Mouse (Mus musculus): Measurements from ENCODE around the gene St3gal2. TPM values are rescaled to one million over a fixed set of nuclear protein-coding genes. Genes with fewer than 3 reads are reported as not detected.
"Not testable (repeated sequence)": the region's sequence is repeated elsewhere in the genome, so short reads cannot be mapped to it uniquely, and the experiment has no call there.

Gene St3gal2
- polyA plus RNA-seq, 1 experiment from 2014 or later, result 25.9 TPM

GRCm38 (mm10) chr8:110996641-110997430 is 77.1 kb downstream of the St3gal2 start:
- H3K27me3 ChIP-seq (ENCODE audit: control insufficient read depth, insufficient read depth, low read depth, low read length), result no peaks in the 10 kb centered on the region
- peak overlapping the region; percentile 63 for H3K4me3 ChIP-seq (ENCODE audit: low read depth, low read length)
- H3K9me3 ChIP-seq (replicated peaks; ENCODE audit: control insufficient read depth, low read length, poor library complexity, severe bottlenecking), result no peaks in the 10 kb centered on the region
- 38% methylated on average over 16 of the region's 16 CpGs for WGBS
- H3K4me2 ChIP-seq (ENCODE audit: low read length), result peak overlapping the region; percentile 90
- H3K36me3 ChIP-seq (ENCODE audit: control insufficient read depth, insufficient read depth, low read length), result 0 out of 2 replicates have a peak, but pooled peaks cover 5% of the 10 kb centered on the region
- ATAC-seq, result no peak
- peak overlapping the region; percentile 71; the same call in 1 of the 2 replicates for H3K27ac ChIP-seq (ENCODE audit: low read length)
- H3K4me1 ChIP-seq (ENCODE audit: control insufficient read depth, insufficient read depth, low read length), result peaks cover 13% of the 10 kb centered on the region
- peak overlapping the region; percentile 72 for H3K9ac ChIP-seq (ENCODE audit: low read depth, low read length)

- peak within 1 kb of the TSS; percentile 63 for H3K4me3 ChIP-seq (ENCODE audit: low read depth, low read length)
- H3K36me3 ChIP-seq (ENCODE audit: control insufficient read depth, insufficient read depth, low read length), result no peaks in the 10 kb centered on the region
- H3K4me2 ChIP-seq (ENCODE audit: low read length), result peak within 1 kb of the TSS; percentile 90
- 3% methylated on average over 58 of the region's 58 CpGs for WGBS
- H3K27ac ChIP-seq (ENCODE audit: low read length), result peak within 1 kb of the TSS; percentile 71
- H3K4me1 ChIP-seq (ENCODE audit: control insufficient read depth, insufficient read depth, low read length), result peaks cover 13% of the 10 kb centered on the region
- peak within 1 kb of the TSS; percentile 72 for H3K9ac ChIP-seq (ENCODE audit: low read depth, low read length)
- no peaks in the 10 kb centered on the region for H3K27me3 ChIP-seq (ENCODE audit: control insufficient read depth, insufficient read depth, low read depth, low read length)
- peak; percentile 93 for ATAC-seq
- no peaks in the 10 kb centered on the region for H3K9me3 ChIP-seq (replicated peaks; ENCODE audit: control insufficient read depth, low read length, poor library complexity, severe bottlenecking)
Measured at GRCm38 (mm10) chr8:110997547-110998531, 78.1 kb downstream of the St3gal2 start, which contains the start of gene Ddx19a. Gene Ddx19a, minus strand, starts transcription at chr8:110997800.

GRCm38 (mm10) chr8:111010230-111010991 is 90.7 kb downstream of the St3gal2 start:
- not testable (repeated sequence) for H3K27ac ChIP-seq (ENCODE audit: low read length); H3K9me3 ChIP-seq (replicated peaks; ENCODE audit: control insufficient read depth, low read length, poor library complexity, severe bottlenecking); H3K4me2 ChIP-seq (ENCODE audit: low read length); ATAC-seq; H3K27me3 ChIP-seq (ENCODE audit: control insufficient read depth, insufficient read depth, low read depth, low read length); H3K4me3 ChIP-seq (ENCODE audit: low read depth, low read length); H3K9ac ChIP-seq (ENCODE audit: low read depth, low read length); H3K4me1 ChIP-seq (ENCODE audit: control insufficient read depth, insufficient read depth, low read length)
- 91% methylated on average over 7 of the region's 10 CpGs for WGBS
- H3K36me3 ChIP-seq (ENCODE audit: control insufficient read depth, insufficient read depth, low read length), result peaks cover 31% of the 10 kb centered on the region

Small RNA genes lying within 50 kb of the gene (microRNA-seq; reads per million reads assigned to microRNA genes)
- gene Mir3473d, result not detected

Other genes starting within 250 kb of the St3gal2 start
- gene Mtss1l, start 198.4 kb upstream of the St3gal2 start, polyA plus RNA-seq (2015; fragmentation: Nextera tagmentation; extraction: Ambion mirVana), result 24.5 and 24.9 TPM in 2 replicates
- gene Il34, start 114.0 kb upstream of the St3gal2 start, polyA plus RNA-seq (2015; fragmentation: Nextera tagmentation; extraction: Ambion mirVana), result 6.9 and 7.7 TPM in 2 replicates
- gene Cog4, start 73.3 kb upstream of the St3gal2 start, polyA plus RNA-seq (2015; fragmentation: Nextera tagmentation; extraction: Ambion mirVana), result 72.1 and 77.4 TPM in 2 replicates
- 92.3 and 96.1 TPM in 2 replicates for gene Sf3b3, start 73.1 kb upstream of the St3gal2 start, polyA plus RNA-seq (2015; fragmentation: Nextera tagmentation; extraction: Ambion mirVana)
- 6.3 and 7.3 TPM in 2 replicates for gene Fuk, start 17.4 kb upstream of the St3gal2 start, polyA plus RNA-seq (2015; fragmentation: Nextera tagmentation; extraction: Ambion mirVana)
- gene Ddx19a, start 77.9 kb downstream of the St3gal2 start, polyA plus RNA-seq (2015; fragmentation: Nextera tagmentation; extraction: Ambion mirVana), result 10.2 and 10.4 TPM in 2 replicates
- gene Ddx19b, start 111.8 kb downstream of the St3gal2 start, polyA plus RNA-seq (2015; fragmentation: Nextera tagmentation; extraction: Ambion mirVana), result 7.2 and 7.9 TPM in 2 replicates
- gene Aars, start 113.2 kb downstream of the St3gal2 start, polyA plus RNA-seq (2015; fragmentation: Nextera tagmentation; extraction: Ambion mirVana), result 87.9 and 91.6 TPM in 2 replicates
- not detected in 2 replicates for gene Exosc6, start 136.4 kb downstream of the St3gal2 start, polyA plus RNA-seq (2015; fragmentation: Nextera tagmentation; extraction: Ambion mirVana)
- 0.26 and 0.47 TPM in 2 replicates for gene Clec18a, start 172.5 kb downstream of the St3gal2 start, polyA plus RNA-seq (2015; fragmentation: Nextera tagmentation; extraction: Ambion mirVana)
- gene Pdpr, start 174.7 kb downstream of the St3gal2 start, polyA plus RNA-seq (2015; fragmentation: Nextera tagmentation; extraction: Ambion mirVana), result 7.9 and 10.1 TPM in 2 replicates